Mouse (Mus musculus) neutrophil, adult 5-6 weeks (primary cell): ENCODE data around the gene Rsrc1. TPM values are rescaled to one million over a fixed set of nuclear protein-coding genes. Genes with fewer than 3 reads are reported as not detected.
"Not testable (repeated sequence)": the region's sequence is repeated elsewhere in the genome, so short reads cannot be mapped to it uniquely, and the experiment has no call there.

Experiments used
- ATAC-seq: fragments of 151-379, 151-347 bp; 2 replicates; pipeline ENCODE4 v1.8.0; 2017; ENCODE audit warnings: mild to moderate bottlenecking, moderate TSS enrichment; ENCODE audit not compliant: insufficient number of reproducible peaks, poor library complexity, low FRiP score, severe bottlenecking; ENCODE audit errors: extremely low read depth
- total RNA-seq: library from RNA; stranded (forward); fragments of 200-1000 nt; gene quantifications from 2 replicates; pipeline ENCODE4 v1.2.3, GENCODE M21; 2017

Rsrc1 gene
- total RNA-seq, 1 experiment from 2014 or later = 24.2 TPM

DNA sequence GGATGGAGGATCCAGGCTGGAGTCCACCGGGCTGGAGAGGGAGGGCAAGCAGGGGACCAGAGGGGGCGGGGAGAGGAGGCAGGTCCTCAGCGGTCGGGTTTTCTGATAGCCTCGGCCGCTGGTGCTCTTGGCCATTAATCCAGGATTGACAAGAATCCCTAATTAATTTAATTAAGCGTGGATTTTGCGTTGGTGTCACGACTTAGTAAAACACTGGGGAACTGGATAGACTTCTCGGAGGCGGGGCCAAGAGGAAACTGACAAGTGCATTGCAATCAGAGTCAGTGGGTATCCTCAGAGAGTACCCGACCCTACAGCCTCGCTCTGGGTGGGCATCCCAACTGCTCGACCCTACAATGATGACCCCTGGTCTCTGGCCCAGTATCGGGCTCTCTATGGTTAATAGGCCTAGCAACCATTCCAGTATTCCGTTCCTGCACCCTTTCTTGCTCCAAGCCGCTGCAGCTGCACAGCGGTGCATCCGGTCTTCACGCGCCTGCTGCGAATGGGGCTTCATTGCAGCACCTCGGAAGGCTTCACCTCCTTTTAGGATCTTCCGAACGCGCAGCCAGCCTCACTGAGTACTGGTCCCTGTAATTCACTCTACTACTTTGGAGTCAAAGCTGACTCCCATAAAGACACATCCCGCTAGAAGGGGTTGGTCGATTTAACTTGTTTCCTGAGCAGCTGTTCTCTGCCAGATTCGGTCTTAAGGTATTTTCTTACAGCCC lies 1.2 kb downstream of the Rsrc1 start:
- peak; percentile 38; the same call in 1 of the 2 replicates for ATAC-seq

- no peak for ATAC-seq
These were observed 2.3 kb downstream of the Rsrc1 start for GRCm38 (mm10) chr3:66983481-66983880.

DNA sequence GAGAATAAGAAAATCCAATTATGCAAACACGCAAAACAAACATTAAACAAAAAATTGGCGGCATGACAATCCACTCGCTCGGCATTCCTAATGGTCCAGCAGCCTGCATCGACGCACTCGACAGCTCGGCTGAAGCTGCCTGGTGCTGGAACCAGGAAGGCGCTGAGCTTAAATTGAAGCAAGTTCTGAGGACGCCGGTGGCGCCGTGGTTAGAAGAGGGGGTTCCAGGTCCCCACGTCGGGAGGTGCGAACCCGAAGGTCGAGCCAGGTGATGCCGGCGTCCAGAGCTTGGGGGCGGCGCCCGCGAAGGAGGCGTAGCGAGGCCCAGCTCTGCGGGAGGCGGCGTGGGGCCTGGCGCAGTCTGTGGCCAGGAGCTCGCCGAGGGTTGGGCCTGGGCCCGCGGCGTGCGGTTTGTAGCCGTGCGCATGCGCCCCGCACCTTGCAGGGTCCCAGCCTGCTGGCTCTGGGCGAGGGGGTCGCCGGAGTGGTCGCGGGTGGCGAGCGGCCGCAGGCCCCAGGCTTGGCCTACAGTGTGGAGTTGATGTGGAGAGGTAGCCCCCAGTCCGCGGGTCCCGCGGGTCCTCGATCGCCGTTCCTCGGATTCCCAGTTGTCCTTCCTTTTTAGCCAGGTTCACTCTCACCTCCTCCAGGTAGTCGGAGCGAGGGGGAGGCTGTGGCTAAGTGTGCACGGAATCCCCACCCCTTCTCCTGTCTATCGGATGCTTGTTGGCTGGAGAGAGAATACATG lies 4.5 kb downstream of the Rsrc1 start:
- ATAC-seq = peak; percentile 87

- ATAC-seq = no peak
These were observed 5.0 kb downstream of the Rsrc1 start for GRCm38 (mm10) chr3:66986287-66986560.

- no peak for ATAC-seq
These were observed 15.6 kb downstream of the Rsrc1 start for GRCm38 (mm10) chr3:66996820-66997219.

DNA sequence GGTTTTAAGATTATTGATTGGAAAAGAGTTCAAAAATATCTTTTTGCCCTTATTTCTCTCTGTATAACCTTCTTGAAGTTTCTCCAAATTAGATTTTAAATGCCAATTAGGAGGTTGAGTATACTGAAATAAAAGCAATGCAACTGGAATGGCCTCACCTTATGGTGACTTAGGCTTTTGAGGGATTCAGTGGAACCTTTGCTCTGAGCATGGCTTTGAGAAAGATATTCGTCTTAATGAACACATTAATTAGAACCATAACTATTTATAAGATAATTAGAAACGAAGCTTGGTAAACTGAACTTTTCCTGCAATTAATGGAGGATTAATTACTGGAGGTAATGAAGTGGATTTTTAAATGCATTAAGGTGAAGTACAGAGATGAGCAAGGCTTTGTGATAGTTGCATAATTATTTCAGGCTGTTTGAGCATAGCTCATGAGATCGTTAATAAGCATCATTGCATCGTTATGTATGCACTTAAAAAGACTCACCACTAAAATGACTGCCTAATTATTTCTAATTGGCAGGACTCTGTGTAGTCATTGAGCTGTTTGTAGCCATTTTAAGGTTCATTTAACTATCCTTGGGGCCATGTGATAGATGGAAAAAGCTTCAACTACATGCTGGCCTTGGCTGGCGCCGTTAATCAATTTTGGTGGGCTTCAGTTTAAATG lies 55.3 kb downstream of the Rsrc1 start:
- ATAC-seq = no peak

- ATAC-seq = no peak
These were observed 78.6 kb downstream of the Rsrc1 start for GRCm38 (mm10) chr3:67059755-67060154.

DNA sequence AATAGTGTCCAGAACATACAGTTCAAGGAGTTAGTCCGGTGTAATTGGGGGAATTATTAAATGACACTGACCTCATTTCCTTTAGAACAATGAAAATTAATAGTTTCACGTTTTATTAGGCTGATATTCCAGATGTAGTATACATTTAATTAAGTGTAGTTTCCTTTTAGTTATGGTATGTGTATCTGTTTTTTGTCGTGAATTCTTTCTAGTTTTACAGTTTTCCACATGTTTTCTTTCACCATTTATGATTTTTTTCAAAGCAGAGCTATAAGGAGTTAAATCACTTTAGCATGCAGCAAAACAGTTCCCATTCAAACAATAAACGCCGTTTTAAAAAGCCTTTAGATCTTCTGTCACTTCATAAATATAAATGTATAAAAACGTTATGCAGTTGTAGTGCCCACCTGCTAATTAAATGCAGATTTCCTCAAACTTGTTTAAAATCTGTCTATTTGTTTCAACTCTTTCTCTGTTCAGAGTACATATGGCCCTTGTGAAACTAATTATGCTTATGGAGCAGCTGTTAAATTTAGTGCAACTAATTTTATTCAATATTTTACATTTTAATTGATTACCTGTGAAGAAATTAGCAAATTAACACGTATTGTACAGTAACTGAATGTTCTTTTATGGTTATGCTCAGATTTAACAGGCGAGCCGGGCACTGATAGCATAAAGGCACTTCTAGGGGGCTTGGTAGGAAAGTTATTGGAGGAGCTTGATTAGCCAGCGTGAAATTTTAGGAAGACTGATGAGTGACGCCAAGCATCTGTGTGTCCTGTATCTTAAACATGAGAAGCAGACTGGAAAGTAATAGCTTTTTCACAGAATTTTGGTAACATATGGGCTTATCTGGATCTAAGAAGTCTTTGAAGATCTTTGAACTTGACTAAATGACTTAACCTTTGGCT lies 89.6 kb downstream of the Rsrc1 start:
- no peak for ATAC-seq

- ATAC-seq = not testable (repeated sequence)
These were observed 92.5 kb downstream of the Rsrc1 start for GRCm38 (mm10) chr3:67073653-67074052.

GRCm38 (mm10) chr3:67075484-67075883 lies 94.3 kb downstream of the Rsrc1 start:
- no peak for ATAC-seq

DNA sequence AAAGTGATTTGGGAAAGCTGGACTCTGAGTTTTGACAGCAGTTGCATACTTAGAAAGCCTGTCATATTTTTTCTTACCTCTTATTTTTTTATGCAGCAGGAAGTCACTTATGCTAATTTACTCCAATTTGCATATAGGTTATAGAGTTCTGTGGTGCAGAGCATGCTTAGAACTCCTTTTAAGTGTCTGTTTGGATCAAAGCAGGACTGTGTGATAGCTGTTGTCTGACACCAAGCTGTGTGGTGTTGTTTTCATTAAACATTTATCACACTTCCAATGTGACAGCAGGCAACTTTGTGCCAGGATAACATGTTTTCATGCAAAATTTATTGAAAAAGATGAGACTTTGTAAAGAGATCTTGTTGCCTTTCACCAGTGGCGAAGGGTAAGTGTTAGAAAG lies 103.6 kb downstream of the Rsrc1 start:
- ATAC-seq = no peak

- ATAC-seq = no peak
These were observed 127.2 kb downstream of the Rsrc1 start for GRCm38 (mm10) chr3:67108428-67108827.

DNA sequence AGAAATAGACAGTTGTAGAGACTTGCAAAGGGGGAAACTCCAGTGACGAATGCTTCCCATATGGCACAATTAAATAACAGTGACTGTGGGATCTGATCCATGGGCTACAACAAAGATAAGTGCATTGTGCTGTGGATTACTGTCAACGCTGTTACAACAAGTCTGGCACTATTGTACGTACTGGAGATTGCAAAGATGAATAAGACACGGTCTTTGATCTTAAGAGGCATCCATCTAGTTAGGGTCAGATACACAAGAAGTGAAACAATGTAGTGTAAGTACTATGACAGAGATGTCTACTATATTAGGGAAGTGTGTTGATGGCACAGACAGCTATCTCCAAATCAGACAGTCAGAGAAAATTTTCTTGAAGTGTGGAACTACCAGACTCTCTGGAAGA lies 135.1 kb downstream of the Rsrc1 start:
- no peak for ATAC-seq

GRCm38 (mm10) chr3:67132521-67132920 lies 151.3 kb downstream of the Rsrc1 start:
- ATAC-seq = no peak

DNA sequence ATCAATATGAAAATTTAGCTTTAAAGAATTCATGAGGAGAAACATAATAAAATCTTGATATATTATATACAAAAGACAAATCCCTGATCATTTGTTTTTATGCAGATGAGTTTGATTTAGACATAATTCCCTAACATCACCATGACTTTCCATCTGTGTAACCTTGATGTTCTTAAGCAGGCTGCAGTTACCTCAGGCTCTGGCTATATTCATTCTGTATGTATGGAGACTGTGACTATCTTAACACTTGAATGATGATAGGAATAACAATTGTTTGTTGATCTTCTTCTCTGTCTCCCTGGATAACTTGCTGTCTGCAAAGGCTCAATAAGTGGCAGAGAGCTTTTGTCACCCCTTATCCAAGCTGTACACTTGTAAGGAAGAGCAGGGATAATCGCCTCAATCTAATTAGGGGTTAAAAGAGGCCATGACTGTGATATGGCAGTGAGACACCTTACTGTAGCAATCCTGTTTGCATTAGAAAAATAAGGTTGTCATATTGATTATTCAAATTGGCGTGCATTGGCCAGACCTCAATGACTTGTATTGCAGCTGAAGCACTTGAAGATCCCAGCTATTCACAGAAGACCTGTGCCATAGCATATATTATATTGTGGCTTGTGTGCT lies 154.7 kb downstream of the Rsrc1 start:
- ATAC-seq = no peak

- no peak for ATAC-seq
These were observed 163.8 kb downstream of the Rsrc1 start for GRCm38 (mm10) chr3:67144952-67145351.

DNA sequence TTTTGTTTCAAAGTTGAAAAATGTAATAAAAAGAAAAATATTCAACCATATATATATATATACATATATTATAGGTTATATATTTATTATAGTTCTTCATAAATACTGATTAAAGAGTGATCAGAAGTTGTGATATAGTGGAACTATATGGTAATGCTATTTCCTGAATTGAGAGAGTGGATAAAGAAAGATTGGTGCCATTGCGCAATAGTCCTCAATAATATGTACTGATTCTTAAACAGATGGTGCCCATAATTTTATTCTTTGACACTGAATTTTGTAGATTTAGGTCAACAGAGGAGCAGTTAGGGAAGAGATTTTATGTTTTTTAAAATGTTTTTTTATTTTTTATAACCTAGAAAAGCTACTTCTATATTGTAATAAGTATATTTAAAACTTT lies 165.1 kb downstream of the Rsrc1 start:
- ATAC-seq = no peak

GRCm38 (mm10) chr3:67147246-67147645 lies 166.1 kb downstream of the Rsrc1 start:
- ATAC-seq = no peak

DNA sequence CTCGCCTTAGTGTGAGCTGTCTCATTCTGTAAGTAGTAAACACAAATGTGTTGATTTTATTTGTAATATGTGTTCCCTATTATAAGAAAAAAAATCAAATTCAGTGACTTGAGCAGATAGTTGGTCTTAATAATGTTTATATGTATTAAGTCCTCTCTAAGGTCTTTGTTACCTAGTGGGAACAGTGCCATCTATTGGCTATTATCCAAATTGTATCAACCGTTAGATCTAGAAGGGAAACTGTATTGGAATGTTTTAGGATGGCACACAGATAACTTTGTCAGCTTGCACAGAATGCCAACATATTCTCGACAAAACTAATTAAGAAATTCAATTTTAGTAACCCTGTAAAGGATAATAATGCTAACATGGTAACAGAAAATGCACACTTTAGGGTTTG lies 216.0 kb downstream of the Rsrc1 start:
- no peak for ATAC-seq
